8 mouse cellular contexts compared by ENCODE assay signal in the genomic region with DNA sequence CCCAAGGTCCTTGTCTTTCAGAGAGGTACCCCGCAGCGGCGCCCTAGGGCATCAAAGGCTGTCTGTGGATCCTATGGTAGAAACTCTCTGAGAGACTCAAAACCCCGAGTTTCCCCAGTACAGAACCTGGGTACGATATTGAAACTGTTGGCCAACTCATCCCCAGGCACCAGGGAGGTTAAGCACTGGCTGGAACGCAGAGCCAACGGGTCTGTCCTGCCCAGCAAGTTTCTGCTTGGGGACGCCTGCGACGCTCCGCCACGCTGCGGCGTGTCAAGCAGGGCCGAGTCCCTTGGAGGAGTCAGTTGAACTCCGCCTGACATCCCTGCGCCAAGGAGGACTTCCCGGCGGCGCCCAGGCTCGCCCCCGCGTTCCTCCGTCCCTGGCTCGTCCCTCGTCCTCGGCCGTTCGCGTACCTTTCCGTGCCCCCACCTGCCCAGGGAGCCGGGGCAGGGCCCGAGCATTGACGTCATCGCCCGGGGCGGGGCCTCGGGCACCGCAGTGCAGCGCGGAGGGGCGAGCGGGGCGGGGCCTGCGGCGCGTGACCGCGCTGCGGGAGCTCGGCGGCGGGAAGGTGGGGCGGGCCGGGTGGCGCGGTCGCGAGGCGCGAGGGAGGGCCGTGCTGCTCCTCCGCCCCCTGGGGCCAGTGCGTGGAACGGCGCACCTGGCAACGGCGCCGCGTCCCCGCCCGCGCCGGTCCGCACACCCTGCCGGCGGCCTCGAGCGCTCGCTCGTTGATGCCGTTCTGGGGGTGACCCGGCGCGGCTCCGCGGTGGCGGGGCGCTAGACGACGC. TPM values are rescaled to one million over a fixed set of nuclear protein-coding genes. Genes with fewer than 3 reads are reported as not detected.
DNase-seq lines count a peak whose midpoint lies in the region; ATAC-seq and TF ChIP-seq lines count a peak whose summit lies in the region.

A gene (plus strand): TSS at position 577 of the 794 bp plus-strand sequence.

- intact Hi-C loops in heart, postnatal 14 days (cut with DNase I) = no loop called here

- peak; percentile 91 for DNase-seq in cerebellum, adult 11 months
- DNase-seq in heart, postnatal 14 days = peak; percentile 72 to 81
- DNase-seq in layer of hippocampus, adult 18-20 months (ENCODE audit: low spot score in 2 of 2) = peak; percentile 79 to 84
- DNase-seq in lung, adult 18-20 months = peak; percentile 84 to 88
- peak; percentile 87 for DNase-seq in testis, postnatal 14 days (ENCODE audit: low spot score)

- no peaks in the 10 kb centered on the region for H3K36me3 ChIP-seq in ES-Bruce4 (ENCODE audit: control insufficient read depth, insufficient read depth, low read length, poor library complexity, severe bottlenecking)
- H3K36me3 ChIP-seq in forebrain, embryonic 16.5 days (ENCODE audit: control insufficient read depth, insufficient read depth) = no peaks in the 10 kb centered on the region
- H3K36me3 ChIP-seq in neural tube, embryonic 15.5 days = no peaks in the 10 kb centered on the region

- H3K27ac ChIP-seq in ES-Bruce4 (ENCODE audit: insufficient read depth, low read length) = no peak within 1 kb of the TSS
- H3K27ac ChIP-seq in forebrain, embryonic 16.5 days (ENCODE audit: low read length) = no peak within 1 kb of the TSS
- H3K27ac ChIP-seq in neural tube, embryonic 15.5 days (replicated peaks) = no peak within 1 kb of the TSS

- H3K9ac ChIP-seq in ES-Bruce4 (ENCODE audit: low read depth, poor library complexity, severe bottlenecking) = peak within 1 kb of the TSS; percentile 76
- H3K9ac ChIP-seq in forebrain, embryonic 16.5 days (replicated peaks; ENCODE audit: low read depth, low read length) = peak within 1 kb of the TSS; percentile 73
- H3K9ac ChIP-seq in neural tube, embryonic 15.5 days (replicated peaks) = peak within 1 kb of the TSS; percentile 72

- no peak for TF ChIP-seq CTCF in ES-Bruce4 (IDR thresholded peaks at IDR 0.05; ENCODE audit: low read depth, low read length)

- no peak for TF ChIP-seq POLR2A in ES-Bruce4 (IDR thresholded peaks at IDR 0.05; ENCODE audit: insufficient read depth, low read length)

- H3K4me1 ChIP-seq in ES-Bruce4 (ENCODE audit: control insufficient read depth, insufficient read depth, low read length) = peaks cover 4% of the 10 kb centered on the region
- H3K4me1 ChIP-seq in forebrain, embryonic 16.5 days (replicated peaks; ENCODE audit: control insufficient read depth, insufficient read depth, low read length) = peaks cover 5% of the 10 kb centered on the region
- peaks cover 19% of the 10 kb centered on the region for H3K4me1 ChIP-seq in neural tube, embryonic 15.5 days

- peak within 1 kb of the TSS; percentile 69 for H3K4me3 ChIP-seq in ES-Bruce4 (ENCODE audit: low read depth, low read length)
- H3K4me3 ChIP-seq in forebrain, embryonic 16.5 days (replicated peaks; ENCODE audit: low read length) = peak within 1 kb of the TSS; percentile 77
- peak within 1 kb of the TSS; percentile 72 for H3K4me3 ChIP-seq in neural tube, embryonic 15.5 days (replicated peaks)

- peaks cover 4% of the 10 kb centered on the region; the same call in 1 of the 2 replicates for H3K27me3 ChIP-seq in ES-Bruce4 (ENCODE audit: control insufficient read depth, insufficient read depth, low read length, poor library complexity, severe bottlenecking)
- peaks cover 36% of the 10 kb centered on the region for H3K27me3 ChIP-seq in forebrain, embryonic 16.5 days (replicated peaks; ENCODE audit: control insufficient read depth, insufficient read depth, low read length)
- H3K27me3 ChIP-seq in neural tube, embryonic 15.5 days (replicated peaks) = peaks cover 66% of the 10 kb centered on the region

- peak within 1 kb of the TSS; percentile 91 for H3K4me2 ChIP-seq in forebrain, embryonic 16.5 days (ENCODE audit: low read length)
- H3K4me2 ChIP-seq in neural tube, embryonic 15.5 days = peak within 1 kb of the TSS; percentile 96

- peak; percentile 94 for ATAC-seq in forebrain, embryonic 16.5 days
- ATAC-seq in neural tube, embryonic 15.5 days (ENCODE audit: low FRiP score) = peak; percentile 94

- no peak for TF ChIP-seq EP300 in ES-Bruce4 (IDR thresholded peaks at IDR 0.05; ENCODE audit: insufficient read depth, low read depth, low read length)

- H3K9me3 ChIP-seq in ES-Bruce4 (replicated peaks; ENCODE audit: control insufficient read depth, insufficient read depth, low read length, poor library complexity, severe bottlenecking) = no peaks in the 10 kb centered on the region
- H3K9me3 ChIP-seq in forebrain, embryonic 16.5 days (ENCODE audit: control insufficient read depth, low read length) = no peaks in the 10 kb centered on the region
- no peaks in the 10 kb centered on the region for H3K9me3 ChIP-seq in neural tube, embryonic 15.5 days (replicated peaks)

- under 1% methylated on average over 77 of the region's 91 CpGs for WGBS in forebrain, embryonic 16.5 days
- under 1% methylated on average over 67 of the region's 91 CpGs for WGBS in neural tube, embryonic 15.5 days

RNA-seq across cellular contexts. Expression of the gene that starts here (rescaled TPM):
- 15.9 and 22.9 TPM in 2 replicates for polyA plus RNA-seq in ES-Bruce4 (2011; ENCODE audit: insufficient read depth, insufficient read length, low read depth, missing spikeins)
- 4.2 and 4.5 TPM in 2 replicates for polyA plus RNA-seq in forebrain, embryonic 16.5 days (2015; fragmentation: Nextera tagmentation; extraction: Ambion mirVana)
- 1 to 10 TPM; 5.9 to 8.3 TPM for total RNA-seq in heart, postnatal 14 days (2021)
- 10 to 100 TPM; 66.9 to 72.1 TPM for total RNA-seq in layer of hippocampus, adult 18-20 months (2021)
- polyA plus RNA-seq in neural tube, embryonic 15.5 days (2015; fragmentation: Nextera tagmentation; extraction: Ambion mirVana) = 6.6 and 12.8 TPM in 2 replicates

Comparison
In these comparisons a context has a peak if more than half of its experiments do, and no peak if none do; other contexts are left out.
1. RNA of the gene that starts here (total RNA-seq): 66.9 to 72.1 TPM in layer of hippocampus, adult 18-20 months; 5.9 to 8.3 TPM in heart, postnatal 14 days; every median in the first group is over 4 times any median in the second.
2. Peak in every context shown above with its lines, with median percentiles within 50 percentile points of each other: H3K4me3 ChIP-seq, H3K9ac ChIP-seq and DNase-seq.